Mouse (Mus musculus) limb, embryonic 10.5 days (tissue): ENCODE data around the gene Taok2. TPM values are rescaled to one million over a fixed set of nuclear protein-coding genes. Genes with fewer than 3 reads are reported as not detected.
A peak's percentile ranks its signal among the peaks of the same experiment; 100 is the strongest.

Experiments used
- DNase-seq: peaks from one replicate; pipeline ENCODE4 v3.0.0-alpha.2; 2017; ENCODE audit warnings: low spot score
- H3K27ac ChIP-seq: fragments of 300-500 bp; sonication (generic); 2 replicates; pipeline ENCODE4 v1.5.1; 2016; ENCODE audit warnings: mild to moderate bottlenecking
- H3K27me3 ChIP-seq: fragments of 300-500 bp; sonication (generic); 2 replicates; pipeline ENCODE4 v1.6.1; 2016; ENCODE audit warnings: low read depth, mild to moderate bottlenecking; ENCODE audit not compliant: poor library complexity, severe bottlenecking
- H3K36me3 ChIP-seq: fragments of 300-500 bp; sonication (generic); 2 replicates; pipeline ENCODE4 v1.6.1; 2016; ENCODE audit warnings: mild to moderate bottlenecking, moderate library complexity
- H3K4me1 ChIP-seq: fragments of 300-500 bp; sonication (generic); 2 replicates; pipeline ENCODE4 v1.6.1; 2016
- H3K4me3 ChIP-seq: fragments of 300-500 bp; sonication (generic); 2 replicates; pipeline ENCODE4 v1.5.1; 2016; ENCODE audit warnings: mild to moderate bottlenecking, moderate library complexity
- H3K9me3 ChIP-seq: fragments of 300-500 bp; sonication (generic); replicated peaks from 2 replicates; pipeline ENCODE4 v1.6.1; 2016; ENCODE audit warnings: mild to moderate bottlenecking
- WGBS: fragments of 180-500 bp; shearing (Covaris S2); methylation state at CpG from one replicate; pipeline ENCODE4 v1.1.7; 2016; 5-methylcytosine and 5-hydroxymethylcytosine counted together
- polyA plus RNA-seq: library from polyadenylated mRNA; unstranded; fragments of >200 nt; fragmentation: Nextera tagmentation; extraction: Ambion mirVana; gene quantifications from 2 replicates; pipeline ENCODE4 v1.2.1, GENCODE M21; 2016

Taok2 gene
- polyA plus RNA-seq, 1 experiment from 2014 or later, result 56.4 TPM

- H3K4me3 ChIP-seq, result peak overlapping the region; percentile 74
- no peaks in the 10 kb centered on the region for H3K27me3 ChIP-seq
- peaks cover 33% of the 10 kb centered on the region for H3K4me1 ChIP-seq
- 82% methylated on average over 6 of the region's 6 CpGs for WGBS
- H3K9me3 ChIP-seq, result no peaks in the 10 kb centered on the region
- peaks cover 80% of the 10 kb centered on the region for H3K36me3 ChIP-seq
- no peak for DNase-seq
- H3K27ac ChIP-seq, result peak overlapping the region; percentile 92
Measured at GRCm38 (mm10) chr7:126863791-126864190, 20.7 kb downstream of the Taok2 start.

- WGBS, result under 1% methylated on average over 41 of the region's 41 CpGs
- Histone ChIP-seq H3K27me3 (no peaks in the 10 kb centered on the region), H3K9me3 (no peaks in the 10 kb centered on the region), H3K4me3 (peak within 1 kb of the TSS; percentile 74), H3K4me1 (peaks cover 33% of the 10 kb centered on the region), H3K36me3 (peaks cover 80% of the 10 kb centered on the region), H3K27ac (peak within 1 kb of the TSS; percentile 92)
- DNase-seq, result peak; percentile 96
Measured at GRCm38 (mm10) chr7:126862147-126862784, 22.2 kb downstream of the Taok2 start, which contains the start of gene Ino80e. Gene Ino80e, minus strand, starts transcription at chr7:126862377.

- DNase-seq, result peak; percentile 97
- no peaks in the 10 kb centered on the region for H3K27me3 ChIP-seq
- H3K36me3 ChIP-seq, result peaks cover 80% of the 10 kb centered on the region
- H3K27ac ChIP-seq, result peak within 1 kb of the TSS; percentile 92
- H3K4me3 ChIP-seq, result peak within 1 kb of the TSS; percentile 74
- 3% methylated on average over 42 of the region's 42 CpGs for WGBS
- peaks cover 33% of the 10 kb centered on the region for H3K4me1 ChIP-seq
- no peaks in the 10 kb centered on the region for H3K9me3 ChIP-seq
Measured at GRCm38 (mm10) chr7:126861429-126862130, 22.9 kb downstream of the Taok2 start, which contains the start of gene Hirip3. Gene Hirip3, plus strand, starts transcription at chr7:126861972.

- Histone ChIP-seq H3K9me3 (no peaks in the 10 kb centered on the region), H3K27me3 (no peaks in the 10 kb centered on the region), H3K27ac (peak overlapping the region; percentile 92), H3K4me3 (peak overlapping the region; percentile 74), H3K36me3 (peaks cover 80% of the 10 kb centered on the region), H3K4me1 (peaks cover 33% of the 10 kb centered on the region)
- DNase-seq, result no peak
- WGBS, result 73% methylated on average over 5 of the region's 5 CpGs
Measured at GRCm38 (mm10) chr7:126860987-126861386, 23.5 kb downstream of the Taok2 start.

- Histone ChIP-seq H3K9me3 (no peaks in the 10 kb centered on the region), H3K27ac (no peak overlapping the region), H3K27me3 (0 out of 2 replicates have a peak, but pooled peaks cover under 1% of the 10 kb centered on the region), H3K4me3 (no peak overlapping the region), H3K4me1 (peaks cover 9% of the 10 kb centered on the region), H3K36me3 (peaks cover 91% of the 10 kb centered on the region)
- WGBS, result 83% methylated on average over 9 of the region's 9 CpGs
- no peak for DNase-seq
Measured at GRCm38 (mm10) chr7:126856741-126857420, 27.6 kb downstream of the Taok2 start.

- 84% methylated on average over 3 of the region's 3 CpGs for WGBS
- Histone ChIP-seq H3K4me1 (peaks cover 10% of the 10 kb centered on the region), H3K4me3 (no peak overlapping the region), H3K9me3 (no peaks in the 10 kb centered on the region), H3K36me3 (peaks cover 98% of the 10 kb centered on the region), H3K27ac (no peak overlapping the region), H3K27me3 (peaks cover 11% of the 10 kb centered on the region)
- DNase-seq, result no peak
Measured at GRCm38 (mm10) chr7:126855641-126856040, 28.9 kb downstream of the Taok2 start.

- no peak overlapping the region for H3K27ac ChIP-seq
- H3K9me3 ChIP-seq, result no peaks in the 10 kb centered on the region
- no peak for DNase-seq
- WGBS, result 88% methylated on average over 5 of the region's 5 CpGs
- no peak overlapping the region for H3K4me3 ChIP-seq
- peaks cover 13% of the 10 kb centered on the region for H3K4me1 ChIP-seq
- H3K27me3 ChIP-seq, result peaks cover 33% of the 10 kb centered on the region
- peaks cover 77% of the 10 kb centered on the region for H3K36me3 ChIP-seq
Measured at GRCm38 (mm10) chr7:126853454-126853853, 31.0 kb downstream of the Taok2 start.

GRCm38 (mm10) chr7:126851192-126851591 lies 33.3 kb downstream of the Taok2 start:
- Histone ChIP-seq H3K27ac (peak overlapping the region; percentile 42; the same call in 1 of the 2 replicates), H3K9me3 (no peaks in the 10 kb centered on the region), H3K4me1 (peaks cover 27% of the 10 kb centered on the region), H3K27me3 (peaks cover 54% of the 10 kb centered on the region), H3K4me3 (no peak overlapping the region), H3K36me3 (peaks cover 54% of the 10 kb centered on the region)
- no peak for DNase-seq
- WGBS, result 40% methylated on average over 12 of the region's 12 CpGs

- 86% methylated on average over 6 of the region's 6 CpGs for WGBS
- H3K27me3 ChIP-seq, result peaks cover 54% of the 10 kb centered on the region
Measured at GRCm38 (mm10) chr7:126850161-126850560, 34.3 kb downstream of the Taok2 start.

GRCm38 (mm10) chr7:126848794-126849193 lies 35.7 kb downstream of the Taok2 start:
- Histone ChIP-seq H3K4me3 (peak overlapping the region; percentile 71), H3K27me3 (peaks cover 54% of the 10 kb centered on the region), H3K9me3 (no peaks in the 10 kb centered on the region), H3K4me1 (peaks cover 27% of the 10 kb centered on the region), H3K27ac (peak overlapping the region; percentile 78; the same call in 1 of the 2 replicates), H3K36me3 (peaks cover 30% of the 10 kb centered on the region)
- DNase-seq, result no peak
- 36% methylated on average over 10 of the region's 10 CpGs for WGBS

More at GRCm38 (mm10) chr7:126850161-126850560, 34.3 kb downstream of the Taok2 start:
- peaks cover 27% of the 10 kb centered on the region for H3K4me1 ChIP-seq
- H3K27ac ChIP-seq, result no peak overlapping the region
- no peaks in the 10 kb centered on the region for H3K9me3 ChIP-seq
- no peak overlapping the region for H3K4me3 ChIP-seq
- H3K36me3 ChIP-seq, result peaks cover 44% of the 10 kb centered on the region
- no peak for DNase-seq

- Histone ChIP-seq H3K27ac (peak overlapping the region; percentile 78), H3K4me3 (peak overlapping the region; percentile 71), H3K27me3 (peaks cover 54% of the 10 kb centered on the region), H3K36me3 (peaks cover 19% of the 10 kb centered on the region), H3K4me1 (peaks cover 27% of the 10 kb centered on the region), H3K9me3 (no peaks in the 10 kb centered on the region)
- peak; percentile 70 for DNase-seq
- under 1% methylated on average over 74 of the region's 74 CpGs for WGBS
Measured at GRCm38 (mm10) chr7:126847421-126848398, 36.8 kb downstream of the Taok2 start.

GRCm38 (mm10) chr7:126847116-126847420 lies 37.4 kb downstream of the Taok2 start, which contains the start of gene Doc2a:
Gene Doc2a, plus strand, starts transcription at chr7:126847416.
- Histone ChIP-seq H3K4me1 (peaks cover 27% of the 10 kb centered on the region), H3K27ac (peak within 1 kb of the TSS; percentile 78), H3K9me3 (no peaks in the 10 kb centered on the region), H3K4me3 (peak within 1 kb of the TSS; percentile 71), H3K36me3 (peaks cover 13% of the 10 kb centered on the region), H3K27me3 (peaks cover 54% of the 10 kb centered on the region)
- DNase-seq, result no peak
- WGBS, result 27% methylated on average over 4 of the region's 4 CpGs
